Mouse (Mus musculus) CH12.LX (cell line): ENCODE results near the gene Fat3. TPM values are rescaled to one million over a fixed set of nuclear protein-coding genes. Genes with fewer than 3 reads are reported as not detected.

Source experiments
- DNase-seq: peaks from one replicate; pipeline ENCODE4 v3.0.0-alpha.2; 2013; ENCODE audit errors: extremely low read depth
- H3K27ac ChIP-seq: 2 replicates; pipeline ENCODE4 v1.5.1; 2012; ENCODE audit warnings: low read depth, mild to moderate bottlenecking, control low read depth, moderate library complexity; ENCODE audit not compliant: insufficient read depth
- H3K27me3 ChIP-seq: replicated peaks from 2 replicates; pipeline ENCODE3; 2012; ENCODE audit warnings: inconsistent platforms
- H3K36me3 ChIP-seq, 2 experiments: replicated peaks in 1 of 2; 2 replicates each; pipeline versions ENCODE3 to v1.6.1; 2012; ENCODE audit warnings: inconsistent platforms in 1 of 2, low read length in 1 of 2, mild to moderate bottlenecking in 1 of 2, mixed read lengths in 1 of 2, moderate library complexity in 1 of 2; ENCODE audit not compliant: control insufficient read depth in 1 of 2, insufficient read depth in 1 of 2
- H3K4me1 ChIP-seq, 2 experiments: 2 replicates each; pipeline ENCODE4 v1.6.1; 2012; ENCODE audit warnings: inconsistent platforms in 1 of 2, moderate library complexity in 1 of 2; ENCODE audit not compliant: insufficient read depth in 2 of 2, control insufficient read depth in 1 of 2
- H3K4me2 ChIP-seq: 2 replicates; pipeline ENCODE4 v1.6.1; 2012; ENCODE audit warnings: low read depth, mild to moderate bottlenecking, control low read depth; ENCODE audit not compliant: poor library complexity, insufficient read depth, severe bottlenecking
- H3K4me3 ChIP-seq, 3 experiments: fragments of 150-350 bp in 1 of 3; sonication (generic) in 1 of 3; replicated peaks in 1 of 3; 2 replicates each; pipeline versions ENCODE3 to v1.5.1; 2011 to 2012; ENCODE audit warnings: low read depth in 2 of 3, low read length in 2 of 3, mild to moderate bottlenecking in 2 of 3, moderate library complexity in 2 of 3, control low read depth in 1 of 3, improper control_type of control experiment in 1 of 3, inconsistent platforms in 1 of 3, mixed read lengths in 1 of 3; ENCODE audit not compliant: poor library complexity in 1 of 3
- H3K79me2 ChIP-seq: replicated peaks from 2 replicates; pipeline ENCODE4 v1.6.1; 2012; ENCODE audit warnings: mild to moderate bottlenecking, moderate library complexity; ENCODE audit not compliant: control insufficient read depth, poor library complexity, insufficient read depth, severe bottlenecking; ENCODE audit errors: extremely low read depth
- H3K9ac ChIP-seq: 2 replicates; pipeline ENCODE4 v1.6.1; 2012; ENCODE audit warnings: low read depth, mild to moderate bottlenecking, control low read depth, moderate library complexity; ENCODE audit not compliant: insufficient read depth
- H3K9me3 ChIP-seq: replicated peaks from 2 replicates; pipeline ENCODE3; 2012; ENCODE audit warnings: low read length, inconsistent platforms, mixed read lengths
- BHLHE40 ChIP-seq: IDR thresholded peaks from 2 replicates; pipeline ENCODE4 v1.6.1; 2011; ENCODE audit warnings: mild to moderate bottlenecking, low read depth, low read length, improper control_type of control experiment
- CHD1 ChIP-seq: IDR thresholded peaks from 2 replicates; pipeline ENCODE4 v1.6.1; 2012; ENCODE audit warnings: low read depth, low read length, improper control_type of control experiment, inconsistent platforms
- E2F4 ChIP-seq: IDR thresholded peaks from 2 replicates; pipeline ENCODE4 v1.6.1; 2011; ENCODE audit warnings: low read depth, low read length, improper control_type of control experiment; ENCODE audit not compliant: insufficient replicate concordance
- ELF1 ChIP-seq: IDR thresholded peaks from 2 replicates; pipeline ENCODE4 v1.6.1; 2014; ENCODE audit warnings: low read depth, mild to moderate bottlenecking, inconsistent platforms, low read length, improper control_type of control experiment
- ETS1 ChIP-seq: conservative IDR thresholded peaks from 2 replicates; pipeline ENCODE4 v1.6.1; 2012; ENCODE audit warnings: low read depth, mild to moderate bottlenecking, inconsistent platforms, low read length, improper control_type of control experiment, moderate library complexity
- GABPA ChIP-seq: IDR thresholded peaks from 2 replicates; pipeline ENCODE4 v1.6.1; 2012; ENCODE audit warnings: low read depth, low read length, improper control_type of control experiment, inconsistent platforms; ENCODE audit not compliant: insufficient replicate concordance
- HCFC1 ChIP-seq: IDR thresholded peaks from 2 replicates; pipeline ENCODE4 v1.6.1; 2012; ENCODE audit warnings: low read depth, mild to moderate bottlenecking, inconsistent platforms, low read length, improper control_type of control experiment
- JUN ChIP-seq: IDR thresholded peaks from 2 replicates; pipeline ENCODE4 v1.6.1; 2011; ENCODE audit warnings: low read depth, mild to moderate bottlenecking, low read length, improper control_type of control experiment, moderate library complexity; ENCODE audit not compliant: insufficient read depth
- JUND ChIP-seq: conservative IDR thresholded peaks from 2 replicates; pipeline ENCODE4 v1.6.1; 2011; ENCODE audit warnings: low read depth, low read length, improper control_type of control experiment
- MEF2A ChIP-seq: IDR thresholded peaks from 2 replicates; pipeline ENCODE4 v1.6.1; 2014; ENCODE audit warnings: low read depth, mild to moderate bottlenecking, inconsistent platforms, low read length, improper control_type of control experiment, borderline replicate concordance
- MXI1 ChIP-seq: IDR thresholded peaks from 2 replicates; pipeline ENCODE4 v1.6.1; 2011; ENCODE audit warnings: mild to moderate bottlenecking, low read depth, low read length, improper control_type of control experiment
- MYC ChIP-seq: IDR thresholded peaks from 2 replicates; pipeline ENCODE4 v1.6.1; 2011; ENCODE audit warnings: low read depth, mild to moderate bottlenecking, improper control_type of control experiment, low read length
- NRF1 ChIP-seq: IDR thresholded peaks from 2 replicates; pipeline ENCODE4 v1.6.1; 2014; ENCODE audit warnings: low read depth, mild to moderate bottlenecking, inconsistent platforms, low read length, improper control_type of control experiment, moderate library complexity
- POLR2A ChIP-seq: IDR thresholded peaks from 2 replicates; pipeline ENCODE4 v1.6.1; 2011; ENCODE audit warnings: low read depth, mild to moderate bottlenecking, improper control_type of control experiment, low read length
- RAD21 ChIP-seq: IDR thresholded peaks from 2 replicates; pipeline ENCODE4 v1.6.1; 2011; ENCODE audit warnings: low read depth, mild to moderate bottlenecking, low read length, improper control_type of control experiment, moderate library complexity
- RCOR1 ChIP-seq: conservative IDR thresholded peaks from 2 replicates; pipeline ENCODE4 v1.6.1; 2012; ENCODE audit warnings: low read depth, mild to moderate bottlenecking, inconsistent platforms, low read length, improper control_type of control experiment
- SIN3A ChIP-seq: IDR thresholded peaks from 2 replicates; pipeline ENCODE4 v1.6.1; 2012; ENCODE audit warnings: low read length, improper control_type of control experiment, inconsistent platforms
- TBP ChIP-seq: conservative IDR thresholded peaks from 2 replicates; pipeline ENCODE4 v1.6.1; 2011; ENCODE audit warnings: low read depth, low read length, improper control_type of control experiment
- TCF12 ChIP-seq: IDR thresholded peaks from 2 replicates; pipeline ENCODE4 v1.6.1; 2014; ENCODE audit warnings: low read depth, mild to moderate bottlenecking, inconsistent platforms, low read length, improper control_type of control experiment
- USF1 ChIP-seq: IDR thresholded peaks from 2 replicates; pipeline ENCODE4 v1.6.1; 2014; ENCODE audit warnings: low read depth, mild to moderate bottlenecking, inconsistent platforms, low read length, improper control_type of control experiment
- ZKSCAN1 ChIP-seq: IDR thresholded peaks from 2 replicates; pipeline ENCODE4 v1.6.1; 2012; ENCODE audit warnings: low read depth, inconsistent platforms, low read length, improper control_type of control experiment, borderline replicate concordance
- ZMIZ1 ChIP-seq: IDR thresholded peaks from 2 replicates; pipeline ENCODE4 v1.6.1; 2012; ENCODE audit warnings: low read depth, mild to moderate bottlenecking, inconsistent platforms, low read length, improper control_type of control experiment
- ZNF384 ChIP-seq: IDR thresholded peaks from 2 replicates; pipeline ENCODE4 v1.6.1; 2012; ENCODE audit warnings: low read depth, low read length, improper control_type of control experiment, inconsistent platforms
- dilution Hi-C: fragments of 300-500 bp; cut with MboI; formaldehyde crosslinking; loops from 2 replicates; pipeline ENCODE4 v1.14.3; 2020; ENCODE audit warnings: low sequenced_read_pairs; ENCODE audit not compliant: extremely low pct_unique_long_range_greater_than_20kb, extremely low pct_ligation_motif_present
- in situ Hi-C: fragments of 300-500 bp; cut with MboI; formaldehyde crosslinking; loops from 3 replicates; pipeline ENCODE4 v1.14.3; 2019; ENCODE audit warnings: low sequenced_read_pairs, low pct_ligation_motif_present, low pct_unique_long_range_greater_than_20kb, mixed read lengths
- polyA plus RNA-seq: library from polyadenylated mRNA; unstranded; fragments of >175 nt; gene quantifications from 2 replicates; pipeline ENCODE4 v1.2.1, GENCODE M21; 2012; ENCODE audit warnings: low read depth; ENCODE audit not compliant: insufficient read length
- total RNA-seq, 2 experiments: library from RNA; depleted of rRNA; stranded (reverse); fragments of 300-350 nt in 1 of 2; fragments of >200 nt in 1 of 2; gene quantifications; 2 replicates each; pipeline ENCODE4 v1.2.3; 2012 to 2014

Gene Fat3
- total and polyA plus RNA-seq, 3 experiments, result 0.03 to 0.07 TPM; not detected in 1

- H3K9me3 ChIP-seq, result no peaks in the 10 kb centered on the region
- H3K4me2 ChIP-seq, result no peak overlapping the region
- in situ Hi-C loops, result no loop called here
- no peaks in the 10 kb centered on the region for H3K4me1 ChIP-seq
- no peaks in the 10 kb centered on the region for H3K36me3 ChIP-seq
- H3K27me3 ChIP-seq, result no peaks in the 10 kb centered on the region
- H3K27ac ChIP-seq, result no peak overlapping the region
- TF ChIP-seq JUND, result no peak
- TF ChIP-seq MEF2A, result no peak
- no peak for TF ChIP-seq ZKSCAN1
- TF ChIP-seq E2F4, result no peak
- no peak for TF ChIP-seq SIN3A
- TF ChIP-seq MYC, result no peak
- DNase-seq, result no peak
- H3K79me2 ChIP-seq, result no peaks in the 10 kb centered on the region
- H3K4me3 ChIP-seq, result no peak overlapping the region
- dilution Hi-C loops, result no loop called here
- H3K9ac ChIP-seq, result no peak overlapping the region
These were observed 614.3 kb downstream of the Fat3 start for GRCm38 (mm10) chr9:15886756-15887155.

- Histone ChIP-seq H3K4me3 (no peak overlapping the region), H3K4me2 (no peak overlapping the region), H3K9ac (no peak overlapping the region), H3K79me2 (no peaks in the 10 kb centered on the region), H3K27me3 (no peaks in the 10 kb centered on the region), H3K27ac (no peak overlapping the region), H3K36me3 (no peaks in the 10 kb centered on the region), H3K9me3 (no peaks in the 10 kb centered on the region), H3K4me1 (peaks cover 0 to 5% of the 10 kb centered on the region in 2 experiments; a peak in 2 of 4 replicates)
- in situ Hi-C loops, result loop anchor here (5.0 kb wide), 1 partner anchor 193 kb away; no protein-coding TSS in a partner anchor
- no peak for DNase-seq
- TF ChIP-seq TCF12, result no peak
- no peak for TF ChIP-seq USF1
- no peak for TF ChIP-seq CHD1
- no peak for TF ChIP-seq ZKSCAN1
- no peak for TF ChIP-seq POLR2A
- TF ChIP-seq ZMIZ1, result no peak
- TF ChIP-seq ZNF384, result no peak
- no peak for TF ChIP-seq ELF1
- TF ChIP-seq ETS1, result no peak
- no peak for TF ChIP-seq NRF1
- TF ChIP-seq RAD21, result no peak
- no peak for TF ChIP-seq MYC
- no peak for TF ChIP-seq BHLHE40
- no peak for TF ChIP-seq MXI1
- no peak for TF ChIP-seq TBP
- TF ChIP-seq JUND, result no peak
- no peak for TF ChIP-seq GABPA
- no peak for TF ChIP-seq HCFC1
- TF ChIP-seq JUN, result no peak
- no peak for TF ChIP-seq RCOR1
- dilution Hi-C loops, result no loop called here
These were observed 620.3 kb downstream of the Fat3 start for GRCm38 (mm10) chr9:15880754-15881153.
